Mouse (Mus musculus) brain, embryonic 14.5 days (tissue): ENCODE measurements at regions not wholly inside any gene's neighbourhood (a gene's known extent, or its start where the extent isn't known, plus 50 kb on each side); places are given as distances from the start of the nearest gene placed in this dataset.

Source experiments
- CTCF ChIP-seq: fragments of 200-500 bp; IDR thresholded peaks from 2 replicates; pipeline ENCODE4 v1.5.1; 2012; ENCODE audit warnings: inconsistent platforms, mild to moderate bottlenecking, moderate library complexity, borderline replicate concordance; ENCODE audit not compliant: insufficient read depth, insufficient read length; ENCODE audit errors: extremely low read depth
- POLR2A ChIP-seq: fragments of 200-500 bp; IDR thresholded peaks from 2 replicates; pipeline ENCODE4 v1.6.1; 2012; ENCODE audit warnings: mild to moderate bottlenecking, inconsistent platforms, borderline replicate concordance; ENCODE audit not compliant: poor library complexity, insufficient read depth, insufficient read length, severe bottlenecking; ENCODE audit errors: extremely low read depth

DNA sequence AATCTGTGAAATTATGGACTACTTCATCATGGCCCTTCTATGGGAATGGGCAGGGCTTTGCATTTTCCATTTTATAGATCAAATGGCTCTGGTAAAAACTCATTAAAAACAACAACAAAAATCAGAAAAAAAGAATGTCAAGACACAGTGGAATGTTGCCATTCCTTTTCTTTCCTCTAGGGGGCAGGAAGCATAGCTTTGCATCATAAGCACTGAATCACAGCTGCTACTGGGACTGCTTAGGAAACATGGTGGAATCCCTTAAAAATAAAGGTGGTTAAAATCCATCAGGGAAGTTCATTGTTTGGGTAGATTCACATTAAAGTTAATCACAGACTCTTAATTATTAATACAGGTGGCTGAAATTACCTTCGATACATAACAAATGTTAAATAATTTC lies 476.8 kb upstream of the Nr3c2 start:
- TF ChIP-seq CTCF (peak; percentile 30; the same call in 1 of the 2 replicates), POLR2A (no peak)
